Mouse (Mus musculus): ENCODE data around the gene Arl9. TPM values are rescaled to one million over a fixed set of nuclear protein-coding genes. Genes with fewer than 3 reads are reported as not detected.

Gene Arl9
- polyA plus RNA-seq, 1 experiment from 2014 or later = not detected

DNA sequence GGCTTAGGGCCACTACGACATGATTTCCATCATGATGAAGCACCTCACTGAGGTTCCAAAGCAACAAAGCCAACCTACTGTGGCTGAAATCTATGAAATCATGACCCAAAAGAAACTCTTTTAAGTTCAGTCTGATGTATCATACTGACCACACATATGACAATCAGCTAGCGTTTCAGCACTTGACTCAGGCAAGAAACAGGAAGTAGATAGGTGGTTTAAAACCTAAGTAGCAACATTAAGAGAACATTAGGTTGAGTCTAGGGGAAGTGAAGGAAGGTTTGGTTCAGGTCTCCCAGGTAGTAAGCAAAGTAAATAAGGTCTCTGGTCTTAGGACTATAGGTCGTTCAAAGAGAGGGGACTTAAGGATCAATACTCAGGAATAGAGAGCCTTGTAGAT lies 30.4 kb upstream of the Arl9 start:
- 68% methylated on average over 3 of the region's 3 CpGs for WGBS
- Histone ChIP-seq H3K36me3 (ENCODE audit: control insufficient read depth, insufficient read depth) (peaks cover 4% of the 10 kb centered on the region; the same call in 1 of the 2 replicates), H3K9me3 (ENCODE audit: control insufficient read depth, low read length) (no peaks in the 10 kb centered on the region), H3K4me1 (replicated peaks; ENCODE audit: control insufficient read depth, insufficient read depth, low read length) (peaks cover 19% of the 10 kb centered on the region), H3K4me3 (replicated peaks; ENCODE audit: low read length) (peak overlapping the region; percentile 72), H3K4me2 (ENCODE audit: low read length) (peak overlapping the region; percentile 74), H3K27me3 (replicated peaks; ENCODE audit: control insufficient read depth, insufficient read depth, low read length) (no peaks in the 10 kb centered on the region), H3K9ac (replicated peaks; ENCODE audit: low read depth, low read length) (no peak overlapping the region; the same call in 1 of the 2 replicates), H3K27ac (ENCODE audit: low read length) (no peak overlapping the region)
- ATAC-seq = no peak

DNA sequence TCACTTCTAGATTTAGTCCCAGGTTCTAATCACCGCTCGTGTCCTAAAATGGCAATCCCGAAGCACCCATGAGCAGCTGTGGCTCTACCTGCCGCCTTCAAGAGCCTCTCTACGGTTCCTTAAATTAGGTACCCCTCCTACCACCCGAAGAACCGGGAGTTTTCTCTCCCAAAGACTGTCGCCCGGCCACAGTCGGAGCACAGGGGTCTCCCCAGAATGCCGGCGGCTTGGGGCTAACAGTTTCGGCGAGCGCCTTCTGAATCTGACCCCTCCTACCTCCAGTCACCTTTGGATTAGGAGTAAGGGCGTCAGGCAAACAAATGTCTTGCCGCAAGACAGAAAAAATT lies 29.7 kb upstream of the Arl9 start:
- WGBS = 3% methylated on average over 17 of the region's 17 CpGs
- ATAC-seq = peak; percentile 51
- H3K4me2 ChIP-seq (ENCODE audit: low read length) = peak overlapping the region; percentile 74
- H3K27me3 ChIP-seq (replicated peaks; ENCODE audit: control insufficient read depth, insufficient read depth, low read length) = no peaks in the 10 kb centered on the region
- peak overlapping the region; percentile 64 for H3K9ac ChIP-seq (replicated peaks; ENCODE audit: low read depth, low read length)
- H3K9me3 ChIP-seq (ENCODE audit: control insufficient read depth, low read length) = no peaks in the 10 kb centered on the region
- H3K4me1 ChIP-seq (replicated peaks; ENCODE audit: control insufficient read depth, insufficient read depth, low read length) = peaks cover 19% of the 10 kb centered on the region
- H3K27ac ChIP-seq (ENCODE audit: low read length) = peak overlapping the region; percentile 30; the same call in 1 of the 2 replicates
- no peaks in the 10 kb centered on the region; the same call in 1 of the 2 replicates for H3K36me3 ChIP-seq (ENCODE audit: control insufficient read depth, insufficient read depth)
- H3K4me3 ChIP-seq (replicated peaks; ENCODE audit: low read length) = peak overlapping the region; percentile 72

- Histone ChIP-seq H3K9me3 (ENCODE audit: control insufficient read depth, low read length) (no peaks in the 10 kb centered on the region), H3K9ac (replicated peaks; ENCODE audit: low read depth, low read length) (peak within 1 kb of the TSS; percentile 75), H3K27me3 (replicated peaks; ENCODE audit: control insufficient read depth, insufficient read depth, low read length) (no peaks in the 10 kb centered on the region), H3K4me2 (ENCODE audit: low read length) (peak within 1 kb of the TSS; percentile 91), H3K4me1 (replicated peaks; ENCODE audit: control insufficient read depth, insufficient read depth, low read length) (peaks cover 19% of the 10 kb centered on the region), H3K27ac (ENCODE audit: low read length) (peak within 1 kb of the TSS; percentile 71), H3K36me3 (ENCODE audit: control insufficient read depth, insufficient read depth) (no peaks in the 10 kb centered on the region), H3K4me3 (replicated peaks; ENCODE audit: low read length) (peak within 1 kb of the TSS; percentile 72)
- peak; percentile 92 for ATAC-seq
- WGBS = under 1% methylated on average over 60 of the region's 60 CpGs
These were observed 29.1 kb upstream of the Arl9 start, which contains the start of gene Srp72 for GRCm38 (mm10) chr5:76974554-76975285. Gene Srp72 (plus strand): TSS chr5:76974683.

DNA sequence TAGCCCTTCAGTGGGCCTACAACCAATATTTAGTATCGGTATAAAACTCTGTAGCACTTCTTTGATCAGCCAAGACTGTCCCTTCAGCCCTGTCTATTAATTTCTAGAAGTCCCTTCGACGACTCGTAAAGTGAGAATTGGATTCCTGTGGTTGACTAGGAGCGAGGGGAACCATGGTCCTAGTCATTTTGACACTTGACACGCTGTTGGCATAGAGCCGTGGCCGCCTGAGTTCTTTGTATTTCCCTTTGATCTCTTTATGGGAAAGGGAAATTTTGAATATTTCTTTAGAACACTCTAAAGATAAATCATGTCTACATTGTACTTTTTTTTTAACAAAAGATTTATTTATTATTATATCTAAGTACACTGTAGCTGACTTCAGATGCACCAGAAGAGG lies 28.1 kb upstream of the Arl9 start:
- WGBS = 91% methylated on average over 8 of the region's 8 CpGs
- ATAC-seq = no peak
- no peak overlapping the region for H3K9ac ChIP-seq (replicated peaks; ENCODE audit: low read depth, low read length)
- H3K27me3 ChIP-seq (replicated peaks; ENCODE audit: control insufficient read depth, insufficient read depth, low read length) = no peaks in the 10 kb centered on the region
- H3K27ac ChIP-seq (ENCODE audit: low read length) = no peak overlapping the region
- H3K9me3 ChIP-seq (ENCODE audit: control insufficient read depth, low read length) = no peaks in the 10 kb centered on the region
- peaks cover 5% of the 10 kb centered on the region; the same call in 1 of the 2 replicates for H3K36me3 ChIP-seq (ENCODE audit: control insufficient read depth, insufficient read depth)
- peaks cover 19% of the 10 kb centered on the region for H3K4me1 ChIP-seq (replicated peaks; ENCODE audit: control insufficient read depth, insufficient read depth, low read length)
- peak overlapping the region; percentile 91 for H3K4me2 ChIP-seq (ENCODE audit: low read length)
- no peak overlapping the region for H3K4me3 ChIP-seq (replicated peaks; ENCODE audit: low read length)

DNA sequence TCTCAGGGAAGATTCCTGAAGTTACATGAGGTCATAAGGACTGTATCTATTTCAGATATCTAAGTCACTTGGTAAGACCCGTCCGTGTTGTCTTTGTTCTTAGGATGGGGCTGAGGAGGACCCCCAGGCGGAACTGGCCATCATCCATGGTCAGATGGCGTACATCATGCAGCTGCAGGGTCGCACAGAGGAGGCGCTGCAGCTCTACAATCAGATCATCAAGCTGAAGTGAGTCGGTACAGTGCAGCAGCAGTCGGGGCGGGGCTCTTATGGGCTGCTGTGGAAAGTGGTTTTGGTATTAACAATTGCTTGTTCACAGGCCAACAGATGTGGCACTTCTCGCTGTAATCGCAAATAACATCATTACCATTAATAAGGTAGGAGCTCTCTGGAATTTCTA lies 19.8 kb upstream of the Arl9 start:
- WGBS = 93% methylated on average over 11 of the region's 11 CpGs
- no peak for ATAC-seq
- Histone ChIP-seq H3K27ac (ENCODE audit: low read length) (no peak overlapping the region), H3K27me3 (replicated peaks; ENCODE audit: control insufficient read depth, insufficient read depth, low read length) (no peaks in the 10 kb centered on the region), H3K36me3 (ENCODE audit: control insufficient read depth, insufficient read depth) (peaks cover 40% of the 10 kb centered on the region), H3K4me1 (replicated peaks; ENCODE audit: control insufficient read depth, insufficient read depth, low read length) (no peaks in the 10 kb centered on the region), H3K9ac (replicated peaks; ENCODE audit: low read depth, low read length) (no peak overlapping the region), H3K9me3 (ENCODE audit: control insufficient read depth, low read length) (no peaks in the 10 kb centered on the region), H3K4me3 (replicated peaks; ENCODE audit: low read length) (no peak overlapping the region), H3K4me2 (ENCODE audit: low read length) (no peak overlapping the region)

DNA sequence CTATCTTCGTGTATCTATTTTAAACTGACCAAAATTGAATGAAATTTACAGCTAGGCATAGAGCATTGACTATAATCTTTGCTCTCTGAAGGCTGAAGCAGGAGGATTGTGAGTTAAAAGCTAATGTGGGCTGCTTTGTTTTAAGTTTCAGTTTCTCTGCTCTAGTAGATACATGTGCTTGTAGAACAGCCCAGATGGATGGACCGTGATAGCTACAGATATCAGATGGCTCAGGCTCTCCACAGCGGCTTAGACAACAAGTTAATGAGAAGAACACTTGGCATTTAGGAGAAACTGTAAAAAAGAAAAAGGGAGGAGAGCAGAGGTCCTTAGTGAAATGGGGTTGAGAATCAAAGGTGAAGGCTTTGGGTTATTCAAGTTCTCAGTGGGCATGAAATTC lies 13.1 kb upstream of the Arl9 start:
- Histone ChIP-seq H3K4me1 (replicated peaks; ENCODE audit: control insufficient read depth, insufficient read depth, low read length) (no peaks in the 10 kb centered on the region), H3K27ac (ENCODE audit: low read length) (no peak overlapping the region), H3K9me3 (ENCODE audit: control insufficient read depth, low read length) (no peaks in the 10 kb centered on the region), H3K9ac (replicated peaks; ENCODE audit: low read depth, low read length) (no peak overlapping the region), H3K27me3 (replicated peaks; ENCODE audit: control insufficient read depth, insufficient read depth, low read length) (no peaks in the 10 kb centered on the region), H3K36me3 (ENCODE audit: control insufficient read depth, insufficient read depth) (peaks cover 49% of the 10 kb centered on the region), H3K4me3 (replicated peaks; ENCODE audit: low read length) (no peak overlapping the region), H3K4me2 (ENCODE audit: low read length) (no peak overlapping the region)
- WGBS = 95% methylated on average over 3 of the region's 3 CpGs
- ATAC-seq = no peak

- Histone ChIP-seq H3K4me1 (replicated peaks; ENCODE audit: control insufficient read depth, insufficient read depth, low read length) (no peaks in the 10 kb centered on the region), H3K4me3 (replicated peaks; ENCODE audit: low read length) (no peak overlapping the region), H3K27ac (ENCODE audit: low read length) (no peak overlapping the region), H3K9ac (replicated peaks; ENCODE audit: low read depth, low read length) (no peak overlapping the region), H3K27me3 (replicated peaks; ENCODE audit: control insufficient read depth, insufficient read depth, low read length) (no peaks in the 10 kb centered on the region), H3K36me3 (ENCODE audit: control insufficient read depth, insufficient read depth) (peaks cover 48% of the 10 kb centered on the region), H3K9me3 (ENCODE audit: control insufficient read depth, low read length) (no peaks in the 10 kb centered on the region), H3K4me2 (ENCODE audit: low read length) (no peak overlapping the region)
- ATAC-seq = no peak
- WGBS = 96% methylated on average over 5 of the region's 5 CpGs
These were observed 10.6 kb upstream of the Arl9 start for GRCm38 (mm10) chr5:76993174-76993814.

- 45% methylated on average over 5 of the region's 5 CpGs for WGBS
- H3K27ac ChIP-seq (ENCODE audit: low read length) = no peak overlapping the region
- H3K36me3 ChIP-seq (ENCODE audit: control insufficient read depth, insufficient read depth) = peaks cover 39% of the 10 kb centered on the region
- H3K4me3 ChIP-seq (replicated peaks; ENCODE audit: low read length) = no peak overlapping the region
- H3K4me2 ChIP-seq (ENCODE audit: low read length) = no peak overlapping the region
- H3K9ac ChIP-seq (replicated peaks; ENCODE audit: low read depth, low read length) = no peak overlapping the region
- H3K27me3 ChIP-seq (replicated peaks; ENCODE audit: control insufficient read depth, insufficient read depth, low read length) = no peaks in the 10 kb centered on the region
- H3K9me3 ChIP-seq (ENCODE audit: control insufficient read depth, low read length) = no peaks in the 10 kb centered on the region
- peak; percentile 69 for ATAC-seq
- no peaks in the 10 kb centered on the region for H3K4me1 ChIP-seq (replicated peaks; ENCODE audit: control insufficient read depth, insufficient read depth, low read length)
These were observed 5.4 kb upstream of the Arl9 start for GRCm38 (mm10) chr5:76998416-76998815.

- H3K9ac ChIP-seq (replicated peaks; ENCODE audit: low read depth, low read length) = no peak overlapping the region
- no peak overlapping the region for H3K27ac ChIP-seq (ENCODE audit: low read length)
- no peaks in the 10 kb centered on the region for H3K27me3 ChIP-seq (replicated peaks; ENCODE audit: control insufficient read depth, insufficient read depth, low read length)
- H3K4me2 ChIP-seq (ENCODE audit: low read length) = no peak overlapping the region
- H3K4me1 ChIP-seq (replicated peaks; ENCODE audit: control insufficient read depth, insufficient read depth, low read length) = no peaks in the 10 kb centered on the region
- 94% methylated on average over 17 of the region's 17 CpGs for WGBS
- H3K9me3 ChIP-seq (ENCODE audit: control insufficient read depth, low read length) = no peaks in the 10 kb centered on the region
- H3K4me3 ChIP-seq (replicated peaks; ENCODE audit: low read length) = no peak overlapping the region
- H3K36me3 ChIP-seq (ENCODE audit: control insufficient read depth, insufficient read depth) = peaks cover 25% of the 10 kb centered on the region
- ATAC-seq = no peak
These were observed 2.7 kb upstream of the Arl9 start for GRCm38 (mm10) chr5:77001192-77001591.
